Mouse (Mus musculus): ENCODE data around the gene Iffo1.
A peak's percentile ranks its signal among the peaks of the same experiment; 100 is the strongest.

DNA sequence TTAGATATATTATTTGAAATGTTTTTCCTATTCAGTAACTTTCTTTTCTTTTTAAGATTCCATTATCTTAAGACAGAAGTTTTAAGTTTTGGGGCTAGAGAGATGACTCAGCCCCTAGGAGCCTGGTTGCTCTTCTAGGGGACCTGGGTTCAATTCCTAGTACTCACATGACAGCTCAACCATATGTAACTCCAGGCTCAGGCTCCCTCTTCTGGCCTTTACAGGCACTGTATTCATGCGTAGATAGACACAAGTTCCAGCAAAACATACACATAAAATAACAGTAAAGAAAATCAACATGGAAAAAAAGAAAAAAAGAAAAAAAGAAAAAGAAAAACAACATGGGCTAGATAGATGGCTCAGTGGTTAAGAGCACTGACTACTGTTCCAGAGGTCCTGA, 65.4 kb downstream of the Iffo1 start:
- TF ChIP-seq CTCF (conservative IDR thresholded peaks at IDR 0.05; ENCODE audit: low read length) (peak; percentile 37), NANOG (IDR thresholded peaks at IDR 0.05; ENCODE audit: borderline replicate concordance, low read length) (no peak), POU5F1 (IDR thresholded peaks at IDR 0.05; ENCODE audit: borderline replicate concordance, low read length) (no peak)

Data from E14TG2a.4 (cell line).